Mouse (Mus musculus) adrenal gland, postnatal 10 days (tissue): ENCODE measurements around the gene Cog4. TPM values are rescaled to one million over a fixed set of nuclear protein-coding genes. Genes with fewer than 3 reads are reported as not detected.
"Not testable (repeated sequence)": the region's sequence is repeated elsewhere in the genome, so short reads cannot be mapped to it uniquely, and the experiment has no call there.

ENCODE experiments used
- DNase-seq: peaks from one replicate; pipeline ENCODE4 v3.0.0; 2021; ENCODE audit warnings: mixed read lengths
- total RNA-seq, 2 experiments: library from RNA; stranded (reverse); gene quantifications; 2 replicates each; pipeline ENCODE4 v1.2.3; 2021

The Cog4 gene
- total RNA-seq, 2 experiments from 2014 or later, result 75.3 to 89.4 TPM

- no peak for DNase-seq
Measured at GRCm38 (mm10) chr8:110828511-110828910, 17.9 kb upstream of the Cog4 start.

GRCm38 (mm10) chr8:110831956-110832355, 14.4 kb upstream of the Cog4 start:
- DNase-seq, result no peak

GRCm38 (mm10) chr8:110842012-110842574, 4.3 kb upstream of the Cog4 start:
- DNase-seq, result no peak

- no peak for DNase-seq
Measured at GRCm38 (mm10) chr8:110843207-110843606, 3.2 kb upstream of the Cog4 start.

- DNase-seq, result no peak
Measured at GRCm38 (mm10) chr8:110844941-110845340, 1.5 kb upstream of the Cog4 start.

GRCm38 (mm10) chr8:110845821-110846404, 487 bp upstream of the Cog4 start:
- DNase-seq, result no peak

GRCm38 (mm10) chr8:110847171-110847549, 760 bp downstream of the Cog4 start:
- no peak for DNase-seq

- DNase-seq, result no peak
Measured at GRCm38 (mm10) chr8:110847645-110848495, 1.5 kb downstream of the Cog4 start.

GRCm38 (mm10) chr8:110851186-110851585, 4.8 kb downstream of the Cog4 start:
- DNase-seq, result no peak

GRCm38 (mm10) chr8:110856073-110856472, 9.7 kb downstream of the Cog4 start:
- DNase-seq, result not testable (repeated sequence)

GRCm38 (mm10) chr8:110856760-110857461, 10.5 kb downstream of the Cog4 start:
- no peak for DNase-seq

GRCm38 (mm10) chr8:110859651-110860501, 13.5 kb downstream of the Cog4 start:
- no peak for DNase-seq

GRCm38 (mm10) chr8:110861347-110862025, 15.1 kb downstream of the Cog4 start:
- DNase-seq, result not testable (repeated sequence)

GRCm38 (mm10) chr8:110870501-110870900, 24.1 kb downstream of the Cog4 start:
- no peak for DNase-seq

- DNase-seq, result no peak
Measured at GRCm38 (mm10) chr8:110877862-110878261, 31.5 kb downstream of the Cog4 start.

GRCm38 (mm10) chr8:110881741-110882310, 35.4 kb downstream of the Cog4 start:
- DNase-seq, result no peak

GRCm38 (mm10) chr8:110883824-110884223, 37.4 kb downstream of the Cog4 start:
- DNase-seq, result no peak

GRCm38 (mm10) chr8:110886634-110887033, 40.2 kb downstream of the Cog4 start:
- DNase-seq, result no peak

- DNase-seq, result peak; percentile 43
Measured at GRCm38 (mm10) chr8:110887551-110887950, 41.2 kb downstream of the Cog4 start.

- DNase-seq, result no peak
Measured at GRCm38 (mm10) chr8:110888441-110888840, 42.0 kb downstream of the Cog4 start.

GRCm38 (mm10) chr8:110888860-110889259, 42.5 kb downstream of the Cog4 start:
- no peak for DNase-seq
